Mouse (Mus musculus): ENCODE measurements around the gene Msi2.

Gene Msi2

GRCm38 (mm10) chr11:88675526-88676353 lies 42.6 kb downstream of the Msi2 start:
- no peak for DNase-seq

GRCm38 (mm10) chr11:88674075-88674474 lies 44.2 kb downstream of the Msi2 start:
- no peak for DNase-seq

DNA sequence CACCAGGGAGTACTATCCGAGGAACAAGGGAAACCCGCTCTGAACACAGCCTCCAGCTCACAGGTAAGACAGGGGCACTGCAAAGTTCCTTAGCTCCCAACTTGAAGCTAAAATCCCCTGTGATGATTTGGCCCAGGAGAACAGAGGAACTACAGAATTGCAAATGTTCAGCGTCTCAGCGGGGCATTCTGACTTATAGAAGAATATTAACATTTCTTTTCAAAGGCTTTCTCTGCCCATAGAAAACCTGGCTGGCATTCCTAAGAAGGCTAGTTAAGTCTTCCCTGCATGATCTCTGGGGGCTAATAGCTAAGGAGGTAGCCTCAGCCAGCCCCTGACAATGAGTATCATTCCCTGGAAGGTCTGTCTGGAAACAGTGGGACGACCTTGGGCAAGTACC lies 47.4 kb downstream of the Msi2 start:
- DNase-seq, result no peak

GRCm38 (mm10) chr11:88669106-88669505 lies 49.2 kb downstream of the Msi2 start:
- DNase-seq, result no peak

DNA sequence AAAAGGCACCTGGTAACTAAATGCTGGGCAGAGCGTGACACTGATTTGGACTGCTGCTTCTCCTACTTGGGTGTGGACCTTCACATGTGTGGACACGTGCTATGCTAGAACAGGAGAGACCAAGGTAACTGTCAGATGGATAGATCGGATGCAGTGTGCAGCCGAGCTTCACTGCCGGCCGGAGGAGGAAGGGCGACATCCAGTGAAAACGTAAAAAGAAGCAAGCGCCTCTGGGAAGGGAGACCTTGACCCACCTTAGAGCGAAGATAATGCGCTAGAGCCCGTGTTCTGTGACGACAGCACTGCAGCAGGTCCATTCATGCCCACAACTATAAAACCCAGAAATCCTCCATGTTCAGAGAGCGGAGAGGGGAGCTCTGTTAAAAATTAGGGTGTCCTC lies 50.0 kb downstream of the Msi2 start:
- DNase-seq, result no peak

DNA sequence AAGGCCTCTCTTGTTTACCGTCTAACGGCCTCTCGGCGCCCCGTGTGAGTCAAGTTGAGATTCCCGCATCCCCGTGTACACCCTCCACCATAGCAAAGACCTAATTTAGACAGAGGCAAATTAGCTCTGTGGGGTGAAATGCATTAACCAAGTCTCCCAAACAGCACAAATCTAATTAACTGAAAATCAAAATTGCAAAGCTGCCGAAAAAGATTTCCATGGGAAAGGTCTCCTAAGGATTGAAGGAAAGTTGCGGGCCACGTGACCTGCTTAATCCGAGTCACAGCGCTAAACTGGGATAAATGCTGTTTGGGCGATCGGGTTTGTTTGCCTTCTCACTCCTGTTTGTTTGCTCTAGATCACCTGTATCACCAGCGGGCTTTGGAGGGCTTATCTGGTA lies 52.5 kb downstream of the Msi2 start:
- DNase-seq, result no peak

GRCm38 (mm10) chr11:88661444-88662180 lies 56.7 kb downstream of the Msi2 start:
- no peak for DNase-seq

DNA sequence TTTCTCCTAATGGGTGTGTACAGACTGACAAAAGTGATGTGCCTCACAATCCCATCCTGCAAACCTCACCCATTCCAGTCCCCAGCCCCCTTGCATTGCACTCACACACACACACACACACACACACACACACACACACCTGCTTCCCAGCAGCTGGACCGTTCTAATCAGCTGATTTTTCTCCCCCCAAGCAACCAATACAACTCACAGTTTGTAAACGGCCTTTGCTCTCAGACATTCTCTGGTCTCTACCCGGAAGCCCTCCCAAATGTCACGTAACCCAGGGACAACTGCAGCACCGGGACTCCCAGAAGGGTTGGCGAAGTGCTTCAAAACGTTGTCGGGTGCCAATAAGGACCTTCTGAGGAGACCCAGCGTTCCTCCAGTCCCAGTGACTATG lies 57.9 kb downstream of the Msi2 start:
- no peak for DNase-seq

DNA sequence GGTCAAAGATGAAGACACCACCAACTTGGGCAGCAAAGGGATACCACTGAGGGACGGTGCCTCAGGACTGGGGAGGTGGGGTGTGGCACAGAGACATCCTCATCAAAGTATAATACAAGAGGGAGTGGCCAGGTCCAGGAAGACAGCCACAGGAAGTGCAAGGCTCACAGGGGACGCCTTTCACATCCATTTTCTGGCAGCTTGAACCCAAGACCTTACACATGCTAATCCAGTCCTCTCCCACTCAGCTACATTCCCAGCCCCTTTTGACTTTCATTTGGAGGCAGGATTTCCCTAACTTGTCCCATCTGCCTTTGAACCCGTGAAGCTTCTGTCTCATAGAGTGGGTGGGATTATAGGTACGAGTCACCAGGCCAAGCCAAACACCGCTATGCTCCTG lies 59.4 kb downstream of the Msi2 start:
- DNase-seq, result no peak

GRCm38 (mm10) chr11:88655786-88656185 lies 62.5 kb downstream of the Msi2 start:
- no peak for DNase-seq

GRCm38 (mm10) chr11:88655214-88655566 lies 63.1 kb downstream of the Msi2 start:
- no peak for DNase-seq

DNA sequence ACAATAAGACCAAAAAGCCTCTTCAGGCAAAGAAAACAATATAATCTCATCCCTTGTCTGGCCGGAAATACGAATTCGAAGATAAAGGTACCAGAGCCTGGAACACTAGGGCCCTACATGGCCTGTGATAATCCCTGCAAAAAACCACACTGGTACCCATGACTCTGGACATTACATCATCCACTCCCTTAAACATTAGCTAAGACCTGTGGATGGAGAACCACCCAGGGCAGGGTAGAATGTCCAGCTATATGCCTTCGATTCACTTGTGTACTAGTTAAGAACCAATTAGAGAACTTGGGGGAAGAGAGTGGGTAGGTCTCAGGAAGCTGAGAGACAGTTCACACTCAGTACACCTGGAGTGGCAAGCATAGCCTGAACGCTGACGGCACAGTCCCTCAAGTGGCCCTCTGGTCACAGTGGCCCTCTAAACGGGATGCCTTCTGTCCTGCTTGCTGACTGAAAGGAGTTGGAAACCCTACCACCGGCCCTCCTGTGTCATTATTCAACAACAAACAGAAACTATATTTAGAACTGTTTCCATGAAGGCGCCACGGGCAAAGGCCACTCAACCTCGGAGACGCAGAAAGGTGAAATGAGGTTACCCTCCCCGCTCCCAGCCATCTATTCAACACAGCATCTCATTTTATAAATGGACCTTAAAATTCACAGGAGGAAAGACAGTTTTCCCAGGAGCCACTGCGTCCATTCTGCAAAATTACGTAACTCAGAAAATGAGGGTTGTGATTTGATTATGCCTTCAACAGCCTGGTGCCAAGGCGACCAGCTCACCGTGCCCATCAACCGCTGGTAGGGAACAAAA lies 63.7 kb downstream of the Msi2 start:
- DNase-seq, result no peak

DNA sequence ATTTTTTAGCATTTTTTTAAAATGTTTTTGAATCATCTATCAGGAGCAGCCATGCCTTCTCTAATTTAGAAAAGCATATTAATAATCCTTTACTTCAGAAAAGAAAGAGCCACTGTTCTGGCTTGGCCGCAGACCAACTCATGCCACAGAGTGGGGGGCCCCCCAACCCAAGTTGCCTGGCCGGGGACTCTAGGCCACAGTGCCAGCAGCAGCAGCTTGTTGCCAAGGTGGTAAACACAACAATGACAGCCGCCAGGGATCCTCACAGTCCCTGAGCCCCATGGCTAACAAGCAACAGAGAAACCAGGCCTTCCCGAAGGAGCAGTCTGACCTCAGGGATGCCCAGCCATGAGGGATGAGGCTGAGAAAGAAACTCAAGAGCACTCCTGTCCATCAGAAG lies 68.0 kb downstream of the Msi2 start:
- DNase-seq, result no peak

- DNase-seq, result no peak
Observed at GRCm38 (mm10) chr11:88649009-88649408, 69.3 kb downstream of the Msi2 start.

GRCm38 (mm10) chr11:88648407-88648806 lies 69.9 kb downstream of the Msi2 start:
- DNase-seq, result no peak

DNA sequence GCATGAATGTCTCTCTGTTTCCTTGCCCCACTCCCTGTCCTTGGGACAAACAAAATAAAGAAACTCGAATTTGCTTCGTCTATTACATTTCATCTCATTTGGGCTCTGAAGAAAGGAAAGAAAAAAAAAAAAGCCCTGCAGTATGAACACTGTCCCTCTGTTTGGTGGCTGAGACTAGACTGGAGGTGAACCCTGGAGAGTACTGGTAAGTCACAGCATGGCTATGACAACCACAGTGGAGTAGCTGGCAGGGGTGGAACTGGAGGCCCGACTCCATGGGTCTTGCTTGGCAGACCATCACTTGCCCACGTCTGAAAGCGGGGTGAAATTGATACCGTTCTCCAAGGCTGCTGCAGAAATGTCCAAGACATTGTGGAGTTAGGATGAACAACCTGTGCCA lies 71.8 kb downstream of the Msi2 start:
- no peak for DNase-seq

DNA sequence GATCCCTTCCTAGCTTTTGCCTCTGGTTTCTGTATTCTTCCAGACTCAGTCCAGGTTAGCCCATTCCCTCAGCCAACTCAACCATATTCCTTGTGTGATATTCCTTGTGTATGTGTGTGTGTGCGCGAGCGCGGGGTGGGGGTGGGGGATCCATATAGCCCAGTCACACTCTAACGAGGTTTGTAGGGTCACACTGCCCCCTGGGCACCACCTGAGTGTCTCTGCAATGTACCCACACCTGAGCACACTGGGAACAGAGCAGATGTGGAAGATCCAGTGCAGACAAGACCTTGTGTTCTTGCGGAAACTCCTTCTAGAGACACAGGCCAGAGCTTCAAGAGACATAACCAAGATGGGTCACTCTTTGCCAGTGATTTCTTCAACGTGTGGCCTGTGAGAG lies 72.5 kb downstream of the Msi2 start:
- DNase-seq, result no peak

- DNase-seq, result no peak
Observed at GRCm38 (mm10) chr11:88644719-88645118, 73.6 kb downstream of the Msi2 start.

DNA sequence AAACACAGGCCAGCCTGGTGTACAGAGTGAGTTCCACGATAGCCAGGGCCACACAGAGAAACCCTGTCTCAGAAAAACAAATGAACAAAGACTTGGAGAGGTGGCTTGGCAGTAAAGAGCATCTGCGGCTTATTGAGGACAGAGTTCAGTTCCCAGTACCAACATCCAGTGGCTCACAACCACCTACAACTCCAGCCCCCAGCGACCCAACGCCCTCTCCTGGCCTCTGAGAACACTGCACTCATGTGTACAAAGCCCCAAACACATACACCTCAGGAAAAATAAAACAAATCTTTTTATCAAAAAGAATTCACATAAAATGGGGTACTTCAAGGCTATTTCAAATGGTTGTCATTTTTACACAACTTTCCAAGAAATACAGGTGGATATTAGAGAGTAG lies 78.5 kb downstream of the Msi2 start:
- DNase-seq, result no peak

DNA sequence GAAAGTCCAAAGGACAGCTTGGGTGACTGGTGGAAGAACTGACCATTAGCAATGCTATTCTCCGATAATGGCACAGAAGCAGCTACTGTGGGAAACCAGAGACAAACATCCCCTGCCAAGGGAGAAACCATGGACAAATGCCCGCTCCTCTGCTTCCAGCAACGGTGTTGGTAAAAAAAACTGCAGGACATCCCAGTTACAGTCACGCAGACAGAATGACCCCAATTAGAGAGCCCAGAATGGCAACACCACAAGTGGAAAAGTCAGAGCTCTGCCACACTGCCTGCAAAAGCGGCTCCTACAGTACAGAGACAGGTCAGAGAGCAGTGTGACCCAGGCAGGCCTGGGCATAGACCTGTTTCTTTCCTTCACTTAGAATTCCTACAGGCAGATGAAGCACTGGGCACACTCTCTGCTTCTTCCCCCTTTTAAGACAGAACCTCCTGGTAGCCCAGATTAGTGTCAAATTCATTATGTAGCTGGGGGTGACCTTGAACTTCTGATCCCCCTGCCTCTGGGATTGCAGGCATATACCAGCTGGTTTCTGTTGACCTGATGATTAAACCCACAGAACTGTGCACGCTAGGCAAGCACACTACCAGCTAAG lies 79.3 kb downstream of the Msi2 start:
- DNase-seq, result no peak

- no peak for DNase-seq
Observed at GRCm38 (mm10) chr11:88638254-88638653, 80.1 kb downstream of the Msi2 start.

- DNase-seq, result no peak
Observed at GRCm38 (mm10) chr11:88636934-88637333, 81.4 kb downstream of the Msi2 start.

GRCm38 (mm10) chr11:88636319-88636718 lies 82.0 kb downstream of the Msi2 start:
- no peak for DNase-seq

Data from thymus, postnatal 25 days (tissue).